Mouse (Mus musculus): ENCODE measurements around the gene Trim28.

DNA sequence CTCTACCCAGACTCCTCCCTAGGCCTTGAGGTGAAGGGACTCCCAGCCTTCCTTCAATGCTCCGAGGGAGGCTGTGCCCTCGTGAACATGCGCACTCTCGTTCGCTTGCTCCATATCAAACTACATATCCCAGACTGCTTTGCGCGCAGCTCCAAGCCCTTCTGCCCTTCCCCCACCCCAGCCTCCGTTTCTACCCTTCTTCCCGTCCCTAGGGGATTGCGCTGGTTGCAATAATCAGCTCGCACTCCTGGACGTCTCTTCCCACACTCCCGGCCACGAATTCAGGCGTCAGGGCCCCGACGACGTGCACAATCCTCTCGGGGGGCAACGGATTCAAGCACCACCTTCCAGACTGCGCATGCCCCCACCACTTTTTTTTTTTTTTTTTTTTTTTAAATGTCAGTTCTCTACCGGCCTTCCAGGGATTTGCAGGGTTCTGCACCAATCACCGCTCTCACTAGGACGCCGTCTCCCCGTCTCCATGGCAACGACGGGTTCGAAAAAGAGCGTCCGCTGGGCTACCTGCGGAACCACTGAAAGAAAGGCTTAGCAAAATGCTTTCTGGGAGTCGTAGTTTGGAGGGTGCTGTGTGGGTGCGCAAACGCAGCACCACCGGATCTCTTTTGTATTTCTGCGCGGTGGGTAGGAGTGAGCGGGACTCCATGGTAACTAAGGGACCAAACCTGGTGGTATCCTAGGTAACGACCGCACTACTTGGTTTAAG is 55.5 kb downstream of the Trim28 start, which contains the start of gene Mzf1:
- TF ChIP-seq GATA1 (IDR thresholded peaks at IDR 0.05; ENCODE audit: low read length) = no peak
- TF ChIP-seq TAL1 (IDR thresholded peaks at IDR 0.05; ENCODE audit: low read length) = no peak
